Mouse (Mus musculus): Measurements from ENCODE around the gene Ccdc8.

Ccdc8 gene

DNA sequence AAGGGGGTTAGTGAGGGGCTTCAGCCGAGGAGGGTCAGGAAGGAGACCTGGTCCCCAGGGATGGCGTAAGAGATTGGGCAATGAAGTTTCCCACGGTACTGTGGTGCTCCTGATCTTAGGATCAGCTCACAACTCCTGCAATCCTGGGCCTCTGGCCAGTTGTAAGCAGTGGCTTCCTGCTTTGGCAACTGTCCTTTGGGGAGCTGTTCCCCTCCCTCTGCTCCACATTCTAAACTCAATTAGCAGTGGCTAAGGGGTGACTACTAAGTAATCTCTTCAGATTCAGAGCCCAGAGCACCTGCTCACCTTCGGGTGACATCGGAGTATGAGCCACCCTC is 17.5 kb downstream of the Ccdc8 start:
- DNase-seq (ENCODE audit: low read depth, low spot score): no peak

DNA sequence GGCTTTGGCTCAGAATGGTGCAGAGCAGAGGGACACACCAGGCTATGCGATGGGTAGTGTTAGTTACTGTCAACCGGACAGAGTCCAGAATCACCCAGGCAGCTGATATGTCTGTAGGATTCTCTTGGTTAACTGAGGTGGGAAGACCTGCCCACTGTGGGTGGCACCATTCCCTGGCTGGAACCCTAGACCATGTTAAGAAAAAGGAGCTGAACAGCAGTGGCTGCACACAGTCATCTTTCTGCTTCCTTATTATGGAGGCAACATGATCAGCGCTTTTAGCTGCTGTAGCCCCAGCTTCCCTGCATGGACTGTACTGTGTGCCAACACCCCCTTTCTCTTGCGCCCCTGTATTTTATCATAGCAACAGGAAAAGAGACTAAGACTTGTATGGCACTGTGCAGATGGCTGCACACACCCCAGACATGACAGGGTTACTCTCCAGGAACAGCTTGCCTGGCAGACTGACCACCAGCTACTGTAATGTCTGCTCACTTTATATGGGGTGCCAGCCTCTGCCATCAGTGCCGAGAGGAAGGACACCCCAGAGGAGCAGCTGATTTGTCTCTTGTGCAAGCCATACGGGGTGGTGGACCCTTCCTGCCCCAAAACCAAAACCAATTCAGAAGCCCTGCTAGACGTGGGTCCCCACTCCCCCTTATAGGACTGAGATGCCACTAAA is 19.5 kb downstream of the Ccdc8 start:
- no peak for DNase-seq (ENCODE audit: low read depth, low spot score)

DNA sequence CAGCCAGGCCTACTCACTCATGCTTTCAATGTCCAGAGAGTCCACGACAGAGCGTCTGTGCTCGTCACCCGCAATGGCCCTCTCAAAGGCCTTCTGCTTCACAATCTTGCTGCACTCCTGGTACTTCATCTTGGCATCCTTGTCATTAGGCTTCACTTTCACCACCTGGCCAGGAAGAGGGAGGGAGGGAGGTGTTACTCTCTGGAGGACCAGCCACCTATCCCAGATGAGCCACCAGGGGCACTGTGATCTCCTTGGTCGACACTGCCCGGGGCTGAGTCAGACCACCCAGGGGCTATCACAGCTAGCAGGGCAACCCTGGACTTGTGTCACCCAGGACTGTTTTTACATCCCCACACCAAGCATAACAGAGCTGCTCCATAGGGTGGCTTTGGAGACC is 22.9 kb downstream of the Ccdc8 start:
- no peak for DNase-seq (ENCODE audit: low read depth, low spot score)

DNA sequence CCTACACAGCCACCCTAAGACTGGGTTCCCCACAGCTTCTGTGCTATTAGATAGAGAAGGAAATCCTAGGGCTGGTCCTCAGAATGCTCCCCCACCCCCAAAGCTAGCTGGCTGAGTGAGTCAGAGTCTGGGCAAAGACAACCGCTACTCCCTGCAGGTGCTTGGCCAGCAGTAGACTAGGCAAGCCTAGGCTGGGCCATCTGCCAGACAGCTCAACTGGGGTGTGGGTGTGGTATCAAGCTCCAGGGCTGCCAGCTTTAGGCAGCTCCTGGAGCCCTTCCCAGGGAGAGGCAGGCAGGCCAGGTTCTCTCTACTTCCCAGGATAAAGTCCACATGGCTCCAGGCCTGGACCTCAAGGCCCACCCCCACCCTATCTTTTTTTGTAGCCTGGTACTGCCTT is 24.5 kb downstream of the Ccdc8 start:
- DNase-seq (ENCODE audit: low read depth, low spot score): no peak

DNA sequence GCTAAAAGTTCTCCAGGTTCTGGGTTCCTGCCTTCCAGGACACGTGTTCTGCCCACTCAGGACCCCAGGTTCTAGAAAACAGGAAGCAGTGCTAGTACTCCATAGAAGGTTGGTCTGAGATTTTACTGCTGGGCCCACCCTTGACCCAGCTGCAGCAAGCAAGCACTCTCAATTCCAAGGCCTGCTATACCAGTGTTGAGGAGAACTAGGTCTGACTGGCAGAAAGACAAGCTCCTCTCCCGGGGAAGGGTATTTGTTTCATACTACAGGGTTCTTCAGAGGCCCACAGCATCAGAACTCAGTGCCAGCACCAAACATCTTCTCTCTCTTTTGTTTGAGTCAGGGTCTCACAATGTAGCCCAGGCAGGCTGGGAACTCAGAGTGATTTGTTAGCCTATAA is 25.4 kb downstream of the Ccdc8 start:
- no peak for DNase-seq (ENCODE audit: low read depth, low spot score)

DNA sequence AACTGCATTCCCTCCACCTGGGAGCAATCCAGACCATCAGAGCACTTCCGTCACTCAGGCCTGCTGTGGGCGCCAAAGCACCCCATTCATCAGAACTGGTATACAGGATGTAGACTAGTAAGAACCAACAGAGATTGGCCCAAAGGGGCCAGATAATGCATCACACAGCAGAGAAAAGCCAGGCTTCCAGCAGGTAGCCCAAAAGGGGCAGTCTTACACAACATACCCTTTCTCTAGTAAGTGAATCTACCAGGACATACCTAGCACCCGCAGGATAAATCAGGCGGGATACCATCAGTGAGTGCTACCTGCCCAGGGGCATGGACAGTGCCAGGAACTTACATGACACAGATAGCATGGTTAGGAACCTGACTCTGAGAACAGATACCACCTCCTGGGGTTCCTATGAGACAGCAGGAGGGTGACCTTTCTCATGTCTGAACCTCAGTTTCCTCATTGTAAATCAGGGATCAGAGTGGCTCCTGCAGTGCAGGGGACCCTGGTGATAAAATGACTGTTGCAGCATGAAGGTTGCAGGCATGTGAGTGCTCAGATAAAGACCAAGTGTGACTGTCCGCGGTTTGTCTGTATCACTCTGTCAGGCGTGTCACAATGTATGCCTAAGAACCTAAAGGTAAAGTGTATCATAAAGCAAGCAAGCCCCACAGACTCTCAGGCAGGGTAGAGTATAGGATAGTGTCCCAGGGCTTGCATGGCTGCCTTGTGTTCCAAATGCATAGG is 27.1 kb downstream of the Ccdc8 start:
- no peak for DNase-seq (ENCODE audit: low read depth, low spot score)

DNA sequence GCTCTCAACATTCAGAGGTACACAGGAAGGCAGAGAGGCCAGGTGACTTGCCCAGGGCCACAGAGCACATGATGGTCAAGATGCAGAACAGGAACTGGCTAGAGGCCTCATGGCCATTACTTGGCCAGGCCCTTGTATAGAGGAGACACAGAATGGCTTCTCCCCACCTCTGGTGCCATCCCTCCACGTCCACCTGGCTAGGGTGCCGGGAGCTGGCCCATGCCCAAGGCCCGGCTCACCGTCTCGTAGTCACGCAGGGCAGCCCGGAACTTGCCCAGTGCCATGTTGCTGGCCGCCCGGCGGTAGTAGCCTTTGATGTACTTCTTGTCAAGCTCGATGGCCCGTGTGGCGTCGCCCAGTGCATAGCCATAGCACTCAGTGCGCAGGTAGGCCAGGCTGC is 29.7 kb downstream of the Ccdc8 start:
- no peak for DNase-seq (ENCODE audit: low read depth, low spot score)

DNA sequence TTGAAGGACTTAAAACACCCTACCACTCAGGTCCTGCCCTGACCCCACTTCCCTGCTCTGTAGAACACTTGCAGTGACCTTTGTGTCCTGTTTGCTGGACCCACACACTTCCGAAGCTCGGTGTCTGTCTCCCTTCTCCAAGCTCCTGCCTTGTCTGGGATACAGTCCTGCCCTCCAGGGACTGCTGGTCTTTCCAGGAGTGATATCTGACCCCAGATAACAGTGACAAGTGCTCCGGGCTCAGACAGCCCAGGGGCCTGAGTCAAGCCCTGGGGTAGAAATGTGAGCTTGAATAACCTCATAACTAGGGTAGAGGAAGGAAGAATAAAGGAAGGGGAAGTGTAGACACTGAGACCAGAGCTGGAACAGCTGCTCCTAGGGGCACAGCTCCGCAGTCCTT is 31.2 kb downstream of the Ccdc8 start:
- no peak for DNase-seq (ENCODE audit: low read depth, low spot score)

DNA sequence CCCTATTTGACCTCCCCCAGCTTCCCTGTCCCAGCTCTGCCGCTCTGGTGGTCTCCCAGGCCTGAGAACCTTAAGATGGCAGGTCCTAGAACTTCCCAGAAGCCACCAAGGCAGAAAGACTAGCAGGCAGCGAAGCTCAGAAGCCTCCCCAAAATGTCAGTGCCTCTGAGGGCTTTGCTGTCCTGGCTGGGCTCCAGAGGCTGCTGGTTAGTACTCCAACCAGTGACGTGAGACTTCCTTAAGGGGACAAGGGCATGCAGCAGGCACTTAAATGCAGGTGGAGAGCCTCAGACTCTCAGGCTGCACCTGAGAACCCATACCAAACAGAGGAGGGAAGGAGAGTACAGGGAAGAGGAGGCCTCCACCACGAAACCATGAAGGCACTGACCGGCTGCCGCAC is 31.6 kb downstream of the Ccdc8 start:
- DNase-seq (ENCODE audit: low read depth, low spot score): no peak

DNA sequence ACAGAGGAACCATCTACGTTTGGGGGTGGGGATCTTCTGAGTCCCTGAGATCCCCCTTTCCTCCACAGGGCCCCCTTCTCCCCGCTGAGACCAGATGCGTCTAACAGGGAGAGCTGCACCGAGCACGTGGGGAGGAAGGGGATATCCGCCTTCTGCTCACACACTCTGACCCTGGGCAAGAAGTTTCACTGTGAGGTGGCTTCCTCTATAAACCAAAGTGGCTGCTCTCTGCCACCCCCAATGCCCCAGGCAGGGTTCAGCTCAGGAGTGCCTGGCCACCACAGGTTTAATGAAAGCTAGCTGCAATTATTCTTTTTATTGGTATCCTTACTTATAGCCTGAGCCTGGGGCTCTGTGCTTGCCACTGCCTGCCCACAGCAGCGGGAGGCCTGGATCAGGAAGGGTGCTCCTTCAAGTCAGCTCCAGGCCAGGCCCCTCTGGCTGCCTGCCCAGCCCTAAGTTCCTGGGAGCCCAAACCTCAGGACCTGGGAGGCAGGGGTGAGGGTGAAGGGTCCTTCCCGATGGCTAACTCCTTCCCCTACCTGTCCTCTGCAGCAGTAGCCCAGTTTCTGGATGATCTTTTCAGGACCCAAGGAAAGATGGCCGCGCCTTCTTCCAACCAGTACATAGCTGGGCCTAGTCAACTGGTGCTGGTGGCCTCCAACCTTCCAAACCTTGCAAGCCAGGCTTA is 32.5 kb downstream of the Ccdc8 start:
- no peak for DNase-seq (ENCODE audit: low read depth, low spot score)

DNA sequence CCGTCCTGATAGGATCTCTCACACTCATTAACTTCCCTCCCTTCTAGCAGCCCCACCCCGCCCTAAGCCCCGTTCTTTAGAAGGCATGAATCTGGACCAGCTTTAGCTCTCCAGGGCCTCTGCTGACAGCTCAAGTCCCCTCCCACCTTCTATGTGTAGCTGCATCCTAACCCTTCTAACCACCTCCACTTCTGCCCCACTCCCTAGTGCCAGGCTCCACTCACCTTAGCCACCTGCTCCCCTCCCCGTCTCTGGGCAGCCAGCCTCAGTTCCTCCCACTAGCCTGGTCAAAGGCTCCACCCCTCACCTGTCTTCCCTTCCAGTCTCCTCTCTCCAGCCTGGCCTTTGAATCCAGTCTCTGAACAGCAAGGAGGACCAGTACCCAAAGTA is 33.0 kb downstream of the Ccdc8 start:
- DNase-seq (ENCODE audit: low read depth, low spot score): no peak

DNA sequence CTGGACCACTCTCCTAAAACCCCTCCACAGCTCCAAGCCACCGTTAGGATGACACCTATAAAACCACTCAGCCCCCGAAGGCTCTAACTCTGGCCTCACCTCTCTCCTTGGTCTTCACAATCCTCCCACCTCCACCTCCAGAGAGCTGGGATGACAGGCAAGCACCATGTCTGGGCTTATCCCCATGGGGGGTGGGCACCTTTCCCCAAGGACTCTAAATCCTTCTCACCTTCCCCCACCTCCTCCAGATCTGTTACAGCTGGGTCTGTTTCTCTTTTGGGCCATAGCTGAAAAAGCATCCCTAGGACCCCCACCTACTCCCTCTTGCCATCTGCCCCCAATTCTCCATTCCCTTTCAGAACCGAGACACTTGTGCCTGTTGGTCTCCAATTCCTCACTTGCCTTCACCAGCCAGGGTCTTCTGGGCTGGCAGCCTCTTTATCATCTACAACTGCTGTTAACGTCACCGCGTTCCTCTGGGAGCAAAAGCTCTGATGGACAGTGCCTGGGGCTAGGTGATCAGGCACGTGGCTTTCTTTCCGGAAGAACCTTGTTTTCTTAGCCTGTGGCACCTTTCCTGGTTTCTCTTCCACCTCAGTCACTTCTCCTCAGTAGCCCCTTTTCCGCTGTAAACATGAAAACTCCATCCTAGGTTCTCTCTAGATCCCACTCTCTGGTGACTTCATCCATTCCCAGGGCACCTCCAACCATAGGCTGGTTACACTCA is 33.6 kb downstream of the Ccdc8 start:
- no peak for DNase-seq (ENCODE audit: low read depth, low spot score)

DNA sequence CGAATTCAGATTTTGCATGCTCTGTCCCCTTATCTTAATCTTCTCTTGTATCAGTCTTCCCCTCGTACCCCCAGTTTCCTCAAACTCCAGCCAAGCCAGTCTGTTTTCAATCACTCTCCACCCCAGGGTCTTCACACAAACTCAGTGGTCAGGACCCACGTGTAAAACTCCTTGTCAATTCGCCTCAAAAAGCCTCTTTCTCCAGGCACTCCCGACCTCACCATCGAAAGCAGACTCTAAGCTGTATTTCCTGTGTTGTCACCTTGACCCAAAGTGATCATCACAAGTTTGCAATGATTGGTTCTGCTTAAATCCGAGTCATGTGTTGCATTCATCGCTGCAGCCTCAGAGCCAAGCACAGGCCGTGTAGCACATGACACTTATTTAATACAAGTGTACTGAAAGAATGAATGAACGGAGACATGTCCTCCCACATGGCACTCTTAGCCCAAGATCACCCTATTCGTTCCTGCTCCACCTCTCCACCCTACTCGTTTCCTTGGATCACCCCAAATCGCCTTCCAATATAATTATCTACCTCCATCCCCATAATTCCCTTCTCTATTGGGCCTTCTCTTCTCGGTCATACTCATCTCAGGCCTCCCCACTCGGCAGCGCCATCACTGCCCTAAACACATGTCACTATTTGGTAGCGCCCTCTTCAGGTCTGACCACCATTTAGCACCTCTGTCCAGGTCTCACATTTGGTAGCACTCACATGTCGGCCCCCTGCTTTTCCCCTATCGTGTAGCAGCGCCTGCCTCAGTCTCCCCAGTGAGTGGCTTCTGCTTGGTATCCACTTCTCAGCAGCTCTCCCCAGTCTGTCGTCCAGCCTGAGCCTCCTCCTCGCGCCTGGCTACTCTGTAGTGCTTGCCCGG is 34.4 kb downstream of the Ccdc8 start:
- peak; percentile 34 for DNase-seq (ENCODE audit: low read depth, low spot score)

DNA sequence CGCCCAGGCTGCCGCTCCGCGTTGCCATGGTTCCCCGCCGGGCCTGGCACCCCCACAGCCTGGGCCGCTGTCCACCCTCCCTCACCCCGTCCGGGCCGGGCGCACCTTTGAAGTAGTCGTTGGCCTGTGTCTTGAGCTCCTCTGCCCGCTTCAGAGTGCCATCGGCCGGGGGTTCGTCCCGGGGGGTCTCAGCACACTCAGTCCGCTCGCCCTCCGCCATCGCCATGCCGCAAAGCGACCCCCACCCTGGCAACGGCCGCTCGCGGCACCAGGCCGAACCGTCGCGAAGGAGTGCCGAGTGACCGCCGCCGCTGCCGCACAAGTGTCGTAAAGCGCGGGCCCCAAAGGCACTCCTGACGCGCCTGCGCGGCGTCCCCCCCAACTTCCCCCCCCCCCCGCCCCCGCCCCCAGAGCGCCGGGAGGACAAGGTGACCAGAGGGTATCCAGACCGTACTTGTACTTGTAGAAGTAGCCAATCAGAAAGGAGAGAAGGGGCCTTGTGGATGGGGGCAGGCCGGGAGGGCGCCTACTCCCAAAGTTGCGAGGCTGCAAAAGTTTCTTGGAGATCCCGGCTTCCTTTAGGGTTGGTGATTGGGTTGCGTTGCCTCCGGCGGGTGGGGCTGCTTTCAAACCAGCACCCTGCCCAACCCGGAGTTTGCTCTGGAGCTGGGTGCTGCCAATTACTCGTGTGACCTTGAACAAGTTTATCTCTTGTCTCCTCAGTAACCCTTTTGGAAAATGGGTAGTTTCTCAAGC is 35.3 kb downstream of the Ccdc8 start, which contains the start of gene Ppp5c:
TSS of gene Ppp5c (minus strand) at position 337 of the 756 bp plus-strand sequence.
- peak; percentile 78 for DNase-seq (ENCODE audit: low read depth, low spot score)

DNA sequence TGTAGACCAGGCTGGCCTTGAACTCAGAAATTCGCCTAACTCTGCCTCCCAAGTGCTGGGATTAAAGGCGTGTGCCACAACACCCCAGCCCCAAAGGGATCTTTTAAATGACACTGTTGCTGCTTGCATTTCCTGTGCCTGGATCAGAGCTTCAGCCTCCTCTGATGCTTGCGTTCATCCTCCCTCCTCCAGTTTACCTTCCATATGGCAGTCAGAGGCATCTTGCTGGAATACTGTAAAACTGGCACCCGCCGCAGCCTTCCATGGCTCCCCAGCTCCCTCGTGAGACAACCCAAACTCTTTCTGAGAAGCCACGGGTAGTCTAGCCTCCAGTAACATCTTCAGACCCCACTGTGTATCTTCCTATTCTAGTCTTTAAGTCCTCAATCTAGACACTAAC is 36.4 kb downstream of the Ccdc8 start:
- DNase-seq (ENCODE audit: low read depth, low spot score): no peak

DNA sequence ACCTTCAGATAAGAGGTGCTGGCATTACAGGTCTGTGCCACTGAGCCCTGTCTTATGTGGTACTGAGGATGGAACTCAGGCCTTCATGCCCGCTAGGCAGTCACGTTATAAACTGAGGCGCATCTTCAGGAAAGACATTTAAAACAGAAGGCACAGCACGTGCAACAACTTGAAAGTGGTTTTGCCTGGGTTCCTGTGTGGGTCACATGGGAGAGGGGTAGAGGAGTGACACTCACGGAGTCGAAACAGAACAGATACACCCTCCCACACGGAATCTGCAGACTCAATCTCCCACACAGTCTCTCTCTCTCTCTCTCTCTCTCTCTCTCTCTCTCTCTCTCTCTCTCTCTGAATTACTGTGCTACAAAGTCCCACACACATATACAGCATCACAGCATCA is 37.7 kb downstream of the Ccdc8 start:
- DNase-seq (ENCODE audit: low read depth, low spot score): no peak

DNA sequence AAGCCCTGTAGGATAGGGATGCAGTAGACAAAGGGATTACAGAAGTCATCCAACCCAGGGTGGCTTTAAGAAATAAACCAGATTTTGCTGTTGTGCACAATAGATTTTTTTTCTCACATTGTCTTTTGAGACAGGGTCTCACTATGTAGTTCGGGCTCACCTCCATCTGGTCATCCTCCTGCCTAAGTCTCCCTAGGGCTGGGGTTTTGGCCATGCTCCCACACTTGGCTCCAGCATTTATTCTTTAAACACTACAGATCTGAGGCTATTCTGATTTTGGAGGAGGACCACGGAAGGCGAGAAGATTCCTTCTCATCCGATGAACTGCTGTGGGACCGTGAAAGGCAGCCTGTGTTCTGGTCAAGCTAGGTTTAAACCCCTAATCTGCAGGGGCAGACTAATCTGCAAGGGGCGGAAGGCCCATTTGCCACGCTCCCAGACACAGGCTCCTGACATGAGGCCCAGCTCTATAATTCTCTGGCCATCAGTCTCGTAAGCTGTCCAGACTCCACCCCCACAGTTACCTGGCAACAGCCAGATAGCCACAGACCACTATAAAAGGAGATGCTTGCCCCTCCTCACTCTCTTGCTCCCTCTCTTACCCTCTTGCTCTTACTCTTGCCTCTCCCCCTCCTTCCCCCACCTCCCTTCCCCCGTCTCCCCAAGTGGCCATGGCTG is 45.6 kb downstream of the Ccdc8 start:
- DNase-seq (ENCODE audit: low read depth, low spot score): peak; percentile 65

DNA sequence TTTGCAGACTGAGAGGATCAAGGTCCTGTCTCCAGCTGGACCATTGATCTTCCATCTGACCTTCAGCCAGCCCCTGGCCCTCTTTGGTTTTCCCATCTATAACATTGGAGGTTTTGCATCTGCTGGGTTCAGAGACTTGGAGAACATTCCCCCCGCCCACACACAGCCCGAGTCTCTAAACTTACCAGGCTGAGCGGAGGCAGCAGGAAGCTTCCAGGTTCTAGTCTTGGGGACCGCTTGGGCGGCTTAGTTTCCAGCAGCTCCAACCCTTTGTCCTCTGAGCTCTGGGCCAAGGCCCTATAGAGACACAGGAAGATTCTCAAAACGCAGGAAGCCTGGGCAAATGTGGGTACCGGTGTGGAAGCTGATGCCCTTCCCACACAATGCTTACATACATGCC is 46.9 kb downstream of the Ccdc8 start:
- DNase-seq (ENCODE audit: low read depth, low spot score): no peak

DNA sequence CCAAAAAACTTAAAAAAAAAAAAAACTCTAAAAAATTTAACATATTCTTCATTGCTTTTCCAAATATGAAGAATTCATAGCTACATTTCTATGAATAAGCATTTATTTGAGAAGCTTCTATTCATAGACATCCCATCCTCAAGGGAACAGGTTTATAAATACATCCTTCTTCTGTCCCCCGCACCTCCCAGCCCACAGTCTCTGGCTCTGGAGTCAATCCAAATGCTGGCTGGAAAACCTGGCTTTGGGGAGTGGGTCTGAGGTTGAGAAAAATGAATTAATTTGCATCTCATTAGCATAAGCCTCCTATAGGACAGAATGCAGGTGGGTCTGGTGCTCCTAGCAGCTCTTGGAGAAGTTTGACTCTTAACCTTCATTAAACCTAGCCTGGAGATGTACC is 53.2 kb downstream of the Ccdc8 start:
- DNase-seq (ENCODE audit: low read depth, low spot score): no peak

Measured in retina, postnatal 7 days (tissue).